Mouse (Mus musculus): ENCODE measurements around the gene Myo1d.

DNA sequence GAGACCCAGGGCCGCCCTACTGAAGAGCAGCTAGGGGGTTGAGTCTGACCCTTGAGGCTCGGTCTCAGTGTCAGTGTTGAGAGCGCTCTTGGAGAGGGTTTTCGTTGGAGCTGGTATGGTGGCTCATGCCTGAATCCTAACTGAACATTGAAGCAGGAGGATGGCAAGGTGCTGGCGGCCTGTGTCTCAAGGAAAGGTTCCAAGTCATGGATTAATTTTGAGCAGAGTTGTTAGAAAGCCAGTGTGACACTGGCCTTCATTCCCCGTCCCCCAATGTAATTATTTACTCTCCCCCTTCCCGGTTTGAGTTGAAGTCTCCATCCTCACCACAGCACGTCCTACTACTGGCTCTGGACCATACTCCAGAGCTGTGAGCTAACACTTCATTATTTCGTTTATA lies 304.3 kb downstream of the Myo1d start:
- TF ChIP-seq CTCF (IDR thresholded peaks at IDR 0.05) (no peak), EP300 (IDR thresholded peaks at IDR 0.05) (no peak)
